Mouse (Mus musculus): ENCODE data around the gene Lifr. TPM values are rescaled to one million over a fixed set of nuclear protein-coding genes. Genes with fewer than 3 reads are reported as not detected.

The Lifr gene
- polyA plus RNA-seq, 1 experiment from 2014 or later = 16.8 TPM

DNA sequence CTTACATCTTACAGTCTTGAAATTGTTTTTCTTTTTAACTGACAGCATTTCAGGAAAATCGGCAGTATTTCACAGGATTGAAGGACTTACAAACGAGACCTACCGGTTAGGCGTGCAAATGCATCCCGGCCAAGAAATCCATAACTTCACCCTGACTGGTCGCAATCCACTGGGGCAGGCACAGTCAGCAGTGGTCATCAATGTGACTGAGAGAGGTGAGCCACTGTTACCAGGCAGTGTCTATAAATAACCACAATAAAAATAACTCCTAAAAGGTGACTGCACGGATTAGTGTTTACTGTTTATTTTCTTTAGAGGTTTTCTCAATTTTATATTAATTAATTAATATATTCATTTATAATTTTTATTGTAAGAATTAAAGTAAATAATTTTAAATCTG, 82.9 kb downstream of the Lifr start:
- no peaks in the 10 kb centered on the region for H3K4me1 ChIP-seq (ENCODE audit: control insufficient read depth, insufficient read depth, low read depth, low read length)
- no peak overlapping the region for H3K27ac ChIP-seq (ENCODE audit: low read depth, low read length)
- no peak overlapping the region for H3K4me3 ChIP-seq (ENCODE audit: low read length)
- ATAC-seq = no peak
- H3K36me3 ChIP-seq (ENCODE audit: control insufficient read depth, insufficient read depth, low read length) = no peaks in the 10 kb centered on the region
- H3K27me3 ChIP-seq (replicated peaks; ENCODE audit: control insufficient read depth, insufficient read depth, low read length) = no peaks in the 10 kb centered on the region
- no peak overlapping the region for H3K4me2 ChIP-seq (ENCODE audit: low read length)
- no peak overlapping the region for H3K9ac ChIP-seq (ENCODE audit: low read depth, low read length)
- WGBS = 88% methylated on average over 7 of the region's 7 CpGs
- H3K9me3 ChIP-seq (ENCODE audit: control insufficient read depth, low read length) = no peaks in the 10 kb centered on the region

DNA sequence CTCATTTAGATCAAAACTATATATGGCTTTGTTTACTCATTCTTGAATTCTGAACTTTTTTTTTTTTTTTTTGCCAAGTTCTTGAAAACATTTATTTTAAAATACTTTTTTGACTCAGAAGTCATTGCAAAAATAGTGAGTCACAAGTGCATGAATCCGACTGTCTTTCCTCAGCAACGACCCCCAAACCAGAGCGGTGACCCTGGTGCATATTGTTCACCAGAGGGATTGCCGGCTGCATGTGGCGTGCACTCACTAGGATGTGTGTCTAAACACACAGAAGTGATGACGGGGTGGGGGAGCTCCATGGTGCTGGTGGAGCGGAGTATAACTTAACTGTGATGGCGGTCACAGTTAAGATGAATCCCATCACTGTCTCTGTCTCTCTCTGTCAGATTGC, 83.4 kb downstream of the Lifr start:
- H3K9me3 ChIP-seq (ENCODE audit: control insufficient read depth, low read length) = no peaks in the 10 kb centered on the region
- ATAC-seq = no peak
- WGBS = 85% methylated on average over 8 of the region's 8 CpGs

DNA sequence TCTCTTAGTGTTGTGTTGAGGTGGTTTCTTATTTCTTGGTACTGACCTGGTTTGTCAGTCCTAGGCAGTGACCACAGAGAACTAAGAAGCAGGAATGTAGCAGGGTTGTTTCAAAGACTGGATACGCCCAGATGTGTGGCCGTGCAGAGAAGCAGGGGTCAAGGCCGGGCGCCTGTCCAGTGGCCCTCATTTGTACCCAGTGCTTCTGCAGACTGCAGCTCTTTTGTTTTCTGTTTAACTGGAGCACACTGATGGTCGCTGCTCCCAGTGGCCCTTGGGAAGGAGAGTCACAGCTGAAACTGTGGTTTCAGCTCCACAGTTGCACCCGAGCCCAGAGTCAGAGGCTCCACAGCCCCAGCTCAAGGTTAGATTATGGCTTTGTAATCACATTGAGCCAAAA, 90.2 kb downstream of the Lifr start:
- Histone ChIP-seq H3K4me1 (ENCODE audit: control insufficient read depth, insufficient read depth, low read depth, low read length) (no peaks in the 10 kb centered on the region), H3K27ac (ENCODE audit: low read depth, low read length) (no peak overlapping the region), H3K36me3 (ENCODE audit: control insufficient read depth, insufficient read depth, low read length) (peaks cover 7% of the 10 kb centered on the region), H3K4me2 (ENCODE audit: low read length) (no peak overlapping the region), H3K27me3 (replicated peaks; ENCODE audit: control insufficient read depth, insufficient read depth, low read length) (no peaks in the 10 kb centered on the region), H3K4me3 (ENCODE audit: low read length) (no peak overlapping the region), H3K9me3 (ENCODE audit: control insufficient read depth, low read length) (no peaks in the 10 kb centered on the region), H3K9ac (ENCODE audit: low read depth, low read length) (no peak overlapping the region)
- ATAC-seq = no peak
- WGBS = 62% methylated on average over 6 of the region's 6 CpGs

More for the DNA sequence above, 83.4 kb downstream of the Lifr start:
- Histone ChIP-seq H3K4me2 (ENCODE audit: low read length) (no peak overlapping the region), H3K4me3 (ENCODE audit: low read length) (no peak overlapping the region), H3K9ac (ENCODE audit: low read depth, low read length) (no peak overlapping the region), H3K36me3 (ENCODE audit: control insufficient read depth, insufficient read depth, low read length) (no peaks in the 10 kb centered on the region), H3K27ac (ENCODE audit: low read depth, low read length) (no peak overlapping the region), H3K27me3 (replicated peaks; ENCODE audit: control insufficient read depth, insufficient read depth, low read length) (no peaks in the 10 kb centered on the region), H3K4me1 (ENCODE audit: control insufficient read depth, insufficient read depth, low read depth, low read length) (no peaks in the 10 kb centered on the region)

DNA sequence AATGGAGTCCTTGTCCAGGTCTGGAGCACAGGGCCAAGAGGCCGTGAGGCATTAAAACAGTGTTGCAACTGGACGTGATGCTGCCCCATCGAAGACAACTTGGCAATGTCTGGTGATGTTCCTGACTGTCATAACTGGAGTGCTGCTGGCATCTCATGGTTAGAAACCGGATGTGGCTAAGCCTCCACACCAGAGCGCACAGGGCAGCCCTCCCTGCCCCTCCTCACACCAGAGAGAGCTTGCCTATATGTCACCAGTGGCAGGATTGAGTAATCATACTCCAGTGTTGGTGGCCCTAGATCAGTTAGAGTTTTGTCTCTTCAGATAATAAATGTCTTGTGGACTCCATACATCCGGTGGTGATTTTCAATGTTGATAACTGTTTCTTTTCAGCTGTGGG, 97.3 kb downstream of the Lifr start:
- Histone ChIP-seq H3K4me2 (ENCODE audit: low read length) (no peak overlapping the region), H3K4me3 (ENCODE audit: low read length) (no peak overlapping the region), H3K27ac (ENCODE audit: low read depth, low read length) (no peak overlapping the region), H3K4me1 (ENCODE audit: control insufficient read depth, insufficient read depth, low read depth, low read length) (no peaks in the 10 kb centered on the region), H3K9ac (ENCODE audit: low read depth, low read length) (no peak overlapping the region), H3K9me3 (ENCODE audit: control insufficient read depth, low read length) (no peaks in the 10 kb centered on the region), H3K36me3 (ENCODE audit: control insufficient read depth, insufficient read depth, low read length) (peaks cover 16% of the 10 kb centered on the region), H3K27me3 (replicated peaks; ENCODE audit: control insufficient read depth, insufficient read depth, low read length) (no peaks in the 10 kb centered on the region)
- 89% methylated on average over 6 of the region's 6 CpGs for WGBS
- ATAC-seq = no peak

DNA sequence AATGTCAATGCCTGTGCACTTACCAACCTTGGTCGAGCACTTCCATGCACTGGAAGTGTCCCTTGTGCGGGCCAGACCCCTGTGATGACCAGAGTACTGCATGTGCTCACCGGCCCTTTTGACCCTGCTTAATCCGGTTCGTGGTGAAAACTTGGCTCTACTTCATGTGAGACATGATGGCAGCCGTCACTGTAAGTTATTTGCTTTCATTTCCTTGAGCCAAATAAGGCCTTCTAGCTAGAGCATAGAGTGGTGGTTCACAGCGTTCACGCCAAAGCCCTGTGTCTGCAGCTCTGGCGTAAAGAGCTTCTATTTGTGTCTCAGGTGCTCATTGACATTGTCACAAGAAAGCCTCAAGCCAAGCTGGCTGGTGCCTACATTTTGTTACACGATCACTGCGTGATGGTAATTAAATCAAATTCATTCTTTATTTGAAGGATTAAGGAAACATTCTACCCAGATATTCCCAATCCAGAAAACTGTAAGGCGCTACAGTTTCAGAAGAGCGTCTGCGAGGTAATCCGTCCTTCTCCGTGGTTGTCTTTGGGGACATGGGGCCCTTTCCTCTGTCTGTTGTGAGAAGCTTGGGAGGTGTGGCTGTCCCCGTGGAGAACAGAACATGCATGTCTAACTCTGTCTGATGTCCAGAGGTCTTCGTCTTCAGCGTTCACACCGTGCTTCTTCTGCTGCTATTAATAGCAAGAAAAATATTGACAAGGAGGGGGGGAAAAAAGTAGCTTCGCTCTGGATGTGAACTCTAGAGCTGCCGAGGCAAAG, 99.5 kb downstream of the Lifr start:
- WGBS = 88% methylated on average over 22 of the region's 22 CpGs
- Histone ChIP-seq H3K36me3 (ENCODE audit: control insufficient read depth, insufficient read depth, low read length) (peaks cover 15% of the 10 kb centered on the region), H3K4me2 (ENCODE audit: low read length) (no peak overlapping the region), H3K4me3 (ENCODE audit: low read length) (no peak overlapping the region), H3K27ac (ENCODE audit: low read depth, low read length) (no peak overlapping the region), H3K9me3 (ENCODE audit: control insufficient read depth, low read length) (no peaks in the 10 kb centered on the region), H3K27me3 (replicated peaks; ENCODE audit: control insufficient read depth, insufficient read depth, low read length) (no peaks in the 10 kb centered on the region), H3K4me1 (ENCODE audit: control insufficient read depth, insufficient read depth, low read depth, low read length) (peaks cover 5% of the 10 kb centered on the region), H3K9ac (ENCODE audit: low read depth, low read length) (no peak overlapping the region)
- no peak for ATAC-seq

DNA sequence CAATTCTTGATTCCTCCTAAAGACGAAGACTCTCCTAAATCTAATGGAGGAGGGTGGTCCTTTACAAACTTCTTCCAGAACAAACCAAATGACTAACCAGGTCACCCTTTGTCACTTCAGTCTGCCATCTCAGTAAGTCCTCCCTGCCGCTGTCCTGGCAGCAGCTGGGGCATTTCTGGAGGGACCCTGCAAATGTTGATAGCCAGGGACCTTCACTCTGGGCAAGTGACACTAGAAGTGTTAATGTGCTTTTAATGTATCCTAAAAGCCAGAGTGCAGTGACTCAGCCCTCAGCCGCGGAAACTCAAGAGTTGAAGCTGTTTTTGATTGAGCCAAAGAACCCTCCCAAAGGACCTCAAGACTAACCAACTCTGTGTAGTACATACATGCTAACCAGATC, 100.7 kb downstream of the Lifr start:
- Histone ChIP-seq H3K36me3 (ENCODE audit: control insufficient read depth, insufficient read depth, low read length) (peaks cover 9% of the 10 kb centered on the region; the same call in 1 of the 2 replicates), H3K9ac (ENCODE audit: low read depth, low read length) (no peak overlapping the region), H3K27ac (ENCODE audit: low read depth, low read length) (no peak overlapping the region), H3K4me1 (ENCODE audit: control insufficient read depth, insufficient read depth, low read depth, low read length) (peaks cover 5% of the 10 kb centered on the region), H3K4me3 (ENCODE audit: low read length) (no peak overlapping the region), H3K9me3 (ENCODE audit: control insufficient read depth, low read length) (no peaks in the 10 kb centered on the region), H3K4me2 (ENCODE audit: low read length) (no peak overlapping the region), H3K27me3 (replicated peaks; ENCODE audit: control insufficient read depth, insufficient read depth, low read length) (no peaks in the 10 kb centered on the region)
- no peak for ATAC-seq
- WGBS = 92% methylated on average over 4 of the region's 4 CpGs

DNA sequence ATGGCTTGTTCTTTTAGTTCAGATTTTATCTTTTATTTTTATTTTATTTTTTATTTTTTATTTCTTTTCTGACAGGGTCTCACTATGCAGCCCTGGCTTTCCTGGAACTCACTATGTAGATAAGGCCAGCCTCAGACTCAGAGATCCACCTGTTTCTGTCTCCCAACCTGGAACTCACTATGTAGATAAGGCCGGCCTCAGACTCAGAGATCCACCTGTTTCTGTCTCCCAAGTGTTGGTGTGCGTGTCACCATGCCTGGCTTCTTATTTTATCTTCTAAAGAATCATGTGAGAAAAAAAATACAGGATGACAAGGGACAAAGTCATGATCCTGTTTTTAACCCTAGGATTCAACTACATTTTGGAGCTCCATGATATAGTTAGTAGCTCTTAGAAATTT, 102.2 kb downstream of the Lifr start:
- Histone ChIP-seq H3K27ac (ENCODE audit: low read depth, low read length) (no peak overlapping the region), H3K9ac (ENCODE audit: low read depth, low read length) (no peak overlapping the region), H3K36me3 (ENCODE audit: control insufficient read depth, insufficient read depth, low read length) (peaks cover 9% of the 10 kb centered on the region; the same call in 1 of the 2 replicates), H3K27me3 (replicated peaks; ENCODE audit: control insufficient read depth, insufficient read depth, low read length) (no peaks in the 10 kb centered on the region), H3K4me2 (ENCODE audit: low read length) (no peak overlapping the region), H3K4me1 (ENCODE audit: control insufficient read depth, insufficient read depth, low read depth, low read length) (peaks cover 7% of the 10 kb centered on the region), H3K9me3 (ENCODE audit: control insufficient read depth, low read length) (no peaks in the 10 kb centered on the region), H3K4me3 (ENCODE audit: low read length) (no peak overlapping the region)
- whole genome bisulfite sequencing = 91% methylated on average over 2 of the region's 2 CpGs
- no peak for ATAC-seq

DNA sequence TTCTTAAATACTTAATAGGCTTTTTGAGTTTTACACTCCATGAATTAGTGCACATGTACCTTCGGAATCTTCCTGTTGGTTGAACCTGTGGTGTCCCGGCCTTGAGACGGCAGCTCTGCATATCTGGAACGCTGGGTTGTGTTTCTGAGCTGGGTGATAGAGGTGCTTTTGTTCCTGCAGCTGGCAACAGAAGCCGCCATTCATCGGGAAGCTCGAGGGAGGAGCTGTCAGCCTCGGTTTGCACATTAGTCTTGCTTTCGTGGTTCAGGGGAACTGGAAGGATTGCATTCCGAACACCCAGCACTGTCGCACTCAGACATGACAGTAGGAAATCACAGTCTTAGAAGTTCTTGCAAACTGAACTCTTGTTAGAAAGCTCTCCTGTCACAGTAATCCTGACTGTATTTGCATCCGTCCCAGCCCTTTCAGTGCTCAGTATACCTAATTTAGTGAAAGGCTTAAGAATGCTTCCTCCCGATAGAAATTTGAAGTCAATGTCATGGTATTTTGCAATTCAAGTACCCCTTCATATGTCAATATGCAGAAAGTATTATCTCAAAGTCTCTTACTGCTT, 103.8 kb downstream of the Lifr start:
- WGBS = 10% methylated on average over 13 of the region's 13 CpGs
- H3K4me3 ChIP-seq (ENCODE audit: low read length) = no peak overlapping the region
- H3K27me3 ChIP-seq (replicated peaks; ENCODE audit: control insufficient read depth, insufficient read depth, low read length) = no peaks in the 10 kb centered on the region
- H3K36me3 ChIP-seq (ENCODE audit: control insufficient read depth, insufficient read depth, low read length) = peaks cover 9% of the 10 kb centered on the region; the same call in 1 of the 2 replicates
- peak overlapping the region; percentile 17 for H3K4me2 ChIP-seq (ENCODE audit: low read length)
- no peaks in the 10 kb centered on the region for H3K9me3 ChIP-seq (ENCODE audit: control insufficient read depth, low read length)
- peak; percentile 50 for ATAC-seq
- no peak overlapping the region for H3K9ac ChIP-seq (ENCODE audit: low read depth, low read length)
- H3K27ac ChIP-seq (ENCODE audit: low read depth, low read length) = peak overlapping the region; percentile 70
- peaks cover 13% of the 10 kb centered on the region for H3K4me1 ChIP-seq (ENCODE audit: control insufficient read depth, insufficient read depth, low read depth, low read length)

DNA sequence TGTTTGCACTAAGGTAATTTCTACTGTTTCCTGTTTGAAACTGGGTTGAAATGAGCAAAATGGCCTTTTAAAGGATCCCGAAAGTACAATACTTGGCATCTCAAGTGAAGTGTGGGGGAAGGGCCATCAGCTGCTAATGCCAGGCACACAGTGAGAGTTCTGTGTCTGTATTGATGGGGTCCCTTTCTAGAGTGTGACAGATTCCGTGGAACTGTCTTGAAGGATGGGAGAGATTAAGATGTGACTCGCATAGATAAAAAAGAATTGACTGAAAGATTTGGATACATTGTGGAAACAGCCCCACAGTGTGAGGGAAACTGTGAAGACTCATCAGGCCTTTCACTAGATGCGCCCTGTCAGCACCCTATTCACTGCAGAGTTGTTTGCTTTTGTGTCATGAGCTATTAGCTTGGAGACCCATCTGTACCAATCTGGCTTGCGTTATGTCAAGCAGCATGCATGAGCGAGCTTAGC, 104.4 kb downstream of the Lifr start:
- Histone ChIP-seq H3K27ac (ENCODE audit: low read depth, low read length) (peak overlapping the region; percentile 70), H3K9ac (ENCODE audit: low read depth, low read length) (no peak overlapping the region), H3K4me1 (ENCODE audit: control insufficient read depth, insufficient read depth, low read depth, low read length) (peaks cover 13% of the 10 kb centered on the region), H3K4me2 (ENCODE audit: low read length) (no peak overlapping the region; the same call in 1 of the 2 replicates), H3K36me3 (ENCODE audit: control insufficient read depth, insufficient read depth, low read length) (peaks cover 8% of the 10 kb centered on the region; the same call in 1 of the 2 replicates), H3K4me3 (ENCODE audit: low read length) (no peak overlapping the region), H3K27me3 (replicated peaks; ENCODE audit: control insufficient read depth, insufficient read depth, low read length) (no peaks in the 10 kb centered on the region), H3K9me3 (ENCODE audit: control insufficient read depth, low read length) (no peaks in the 10 kb centered on the region)
- peak; percentile 85 for ATAC-seq
- WGBS = 23% methylated on average over 6 of the region's 6 CpGs

Measured in hindbrain, embryonic 16.5 days (tissue).